Mouse (Mus musculus) cerebellum, adult 11-12 months (tissue): ENCODE results near the gene Kcng1.

ENCODE experiments used
- DNase-seq: peaks from one replicate; pipeline ENCODE4 v3.0.0; 2022

The Kcng1 gene

GRCm38 (mm10) chr2:168259046-168259445 is 22.5 kb downstream of the Kcng1 start:
- no peak for DNase-seq

GRCm38 (mm10) chr2:168257188-168257587 is 24.3 kb downstream of the Kcng1 start:
- no peak for DNase-seq

- DNase-seq = no peak
These were observed 25.0 kb downstream of the Kcng1 start for GRCm38 (mm10) chr2:168256506-168256905.

DNA sequence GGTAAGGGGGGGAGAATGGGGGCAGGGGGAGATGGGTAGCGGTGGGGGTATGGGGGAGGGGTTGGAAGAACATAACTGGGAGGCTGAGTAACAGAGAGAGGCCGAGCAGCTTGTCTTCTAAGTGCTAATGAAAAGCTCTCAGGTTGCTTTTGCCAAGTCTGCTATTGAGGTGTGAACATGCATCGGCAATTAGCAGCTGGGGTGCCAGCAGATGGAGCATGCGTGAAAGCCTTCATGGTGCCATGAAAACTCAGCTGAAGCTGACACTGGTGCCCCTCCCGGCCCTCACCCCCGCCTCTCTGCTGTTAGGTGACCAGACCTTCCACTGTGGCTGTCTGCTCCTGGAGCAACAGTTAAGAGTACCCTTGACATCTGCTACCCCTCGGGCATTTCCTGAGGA is 27.7 kb downstream of the Kcng1 start:
- no peak for DNase-seq

DNA sequence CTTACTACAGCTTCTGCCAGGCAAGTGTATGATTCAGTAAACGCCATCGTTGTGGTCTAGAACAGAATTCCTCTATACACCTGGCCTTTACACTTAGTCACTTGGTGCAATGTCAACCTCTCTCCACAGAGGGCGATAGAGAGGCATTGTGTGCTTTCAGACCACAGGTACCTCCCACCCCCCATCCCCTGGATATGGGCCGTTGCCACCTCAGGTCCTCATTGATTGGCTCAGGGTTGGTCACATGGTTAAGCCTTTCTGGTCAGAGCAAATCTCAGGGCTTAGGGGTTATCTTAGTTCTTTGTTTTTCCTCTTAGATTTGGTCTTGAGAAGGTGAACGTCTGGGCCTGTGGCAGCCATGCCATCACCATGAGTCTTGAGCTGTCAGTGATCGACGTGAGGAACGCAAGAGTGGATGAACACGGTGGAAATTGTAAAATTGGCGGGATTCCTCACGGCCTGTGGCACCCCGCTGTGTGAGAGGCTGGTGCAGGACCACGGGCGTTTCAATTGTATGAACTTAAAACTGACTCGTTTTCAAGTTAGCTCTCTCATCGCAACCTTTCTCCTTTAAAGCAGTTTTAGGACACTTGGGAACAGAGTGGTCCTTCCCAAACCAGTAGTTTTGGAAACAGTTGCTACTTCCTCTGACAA is 28.8 kb downstream of the Kcng1 start:
- no peak for DNase-seq

DNA sequence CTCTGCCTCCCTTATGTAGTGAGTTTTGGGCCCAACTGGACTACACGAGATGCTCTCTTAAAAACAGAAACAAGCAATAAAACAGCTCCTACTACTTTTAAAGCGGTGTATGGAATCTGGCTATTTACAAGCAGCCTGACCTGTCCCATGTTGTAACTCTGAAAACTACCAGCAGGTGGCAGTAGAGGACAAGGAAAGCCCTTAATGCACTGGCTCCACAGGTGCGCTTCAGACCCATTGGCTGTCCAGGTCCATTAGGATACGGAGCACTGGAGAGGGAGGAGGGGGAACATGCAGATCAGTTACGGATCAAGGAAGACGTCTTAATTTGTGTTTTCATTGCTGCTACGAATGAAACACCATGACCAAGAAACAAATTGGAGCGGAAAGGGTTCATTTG is 31.3 kb downstream of the Kcng1 start:
- peak; percentile 66 for DNase-seq

DNA sequence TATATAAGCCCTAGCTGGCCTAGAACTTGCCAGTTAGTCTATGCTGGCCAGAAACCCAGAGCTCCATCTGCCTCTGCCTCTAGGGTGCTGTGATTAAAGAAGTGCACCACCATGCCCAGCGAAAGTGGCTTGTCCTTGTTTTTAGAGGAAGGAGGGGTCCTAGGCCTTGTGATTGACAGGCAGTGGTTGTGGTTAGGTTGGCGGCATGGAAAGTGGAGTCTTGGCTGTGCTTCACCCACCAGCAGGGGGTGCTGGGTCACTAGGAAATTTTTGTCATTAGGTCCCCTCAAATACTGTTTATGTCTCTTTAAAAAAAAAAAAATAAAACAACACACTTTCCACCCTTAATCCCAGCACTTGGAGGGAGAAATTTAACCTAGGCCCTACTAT is 32.7 kb downstream of the Kcng1 start:
- DNase-seq = no peak

- no peak for DNase-seq
These were observed 33.2 kb downstream of the Kcng1 start for GRCm38 (mm10) chr2:168248167-168248855.

- no peak for DNase-seq
These were observed 36.0 kb downstream of the Kcng1 start for GRCm38 (mm10) chr2:168245571-168245970.

DNA sequence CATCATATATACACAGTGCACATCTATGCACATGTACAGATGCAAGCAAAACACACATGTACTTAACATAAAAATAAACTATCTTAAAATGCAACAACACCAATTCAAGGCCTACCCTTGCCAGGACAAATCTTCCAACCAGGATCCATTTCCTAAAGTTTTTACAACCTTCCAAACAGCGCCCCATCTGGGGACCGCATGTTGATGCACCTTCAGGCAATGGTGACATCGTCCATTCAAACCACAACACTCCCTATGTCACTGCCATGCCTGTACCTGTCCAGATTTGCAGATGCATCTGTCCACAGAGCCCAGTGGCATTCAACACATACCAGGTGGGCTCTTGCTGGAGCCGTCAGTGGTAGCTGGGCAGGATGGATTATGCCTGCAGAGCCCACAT is 38.3 kb downstream of the Kcng1 start:
- DNase-seq = no peak

- DNase-seq = no peak
These were observed 38.7 kb downstream of the Kcng1 start for GRCm38 (mm10) chr2:168242841-168243240.

- no peak for DNase-seq
These were observed 43.2 kb downstream of the Kcng1 start for GRCm38 (mm10) chr2:168238335-168238734.

GRCm38 (mm10) chr2:168233286-168233685 is 48.2 kb downstream of the Kcng1 start:
- no peak for DNase-seq

DNA sequence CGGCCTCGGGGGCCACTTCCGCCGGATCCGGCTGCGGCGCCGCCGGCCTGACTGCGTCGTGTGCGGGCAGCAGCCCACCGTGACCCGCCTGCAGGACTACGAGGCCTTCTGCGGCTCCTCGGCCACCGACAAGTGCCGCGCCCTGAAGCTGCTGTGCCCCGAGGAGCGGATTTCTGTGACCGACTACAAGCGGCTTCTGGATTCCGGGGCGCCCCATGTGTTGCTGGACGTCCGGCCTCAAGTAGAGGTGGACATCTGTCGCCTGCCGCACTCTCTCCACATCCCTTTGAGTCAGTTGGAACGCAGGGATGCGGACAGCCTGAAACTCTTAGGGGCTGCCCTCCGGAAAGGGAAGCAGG is 50.1 kb downstream of the Kcng1 start:
- no peak for DNase-seq

GRCm38 (mm10) chr2:168230773-168231470 is 50.6 kb downstream of the Kcng1 start:
- DNase-seq = peak; percentile 49

DNA sequence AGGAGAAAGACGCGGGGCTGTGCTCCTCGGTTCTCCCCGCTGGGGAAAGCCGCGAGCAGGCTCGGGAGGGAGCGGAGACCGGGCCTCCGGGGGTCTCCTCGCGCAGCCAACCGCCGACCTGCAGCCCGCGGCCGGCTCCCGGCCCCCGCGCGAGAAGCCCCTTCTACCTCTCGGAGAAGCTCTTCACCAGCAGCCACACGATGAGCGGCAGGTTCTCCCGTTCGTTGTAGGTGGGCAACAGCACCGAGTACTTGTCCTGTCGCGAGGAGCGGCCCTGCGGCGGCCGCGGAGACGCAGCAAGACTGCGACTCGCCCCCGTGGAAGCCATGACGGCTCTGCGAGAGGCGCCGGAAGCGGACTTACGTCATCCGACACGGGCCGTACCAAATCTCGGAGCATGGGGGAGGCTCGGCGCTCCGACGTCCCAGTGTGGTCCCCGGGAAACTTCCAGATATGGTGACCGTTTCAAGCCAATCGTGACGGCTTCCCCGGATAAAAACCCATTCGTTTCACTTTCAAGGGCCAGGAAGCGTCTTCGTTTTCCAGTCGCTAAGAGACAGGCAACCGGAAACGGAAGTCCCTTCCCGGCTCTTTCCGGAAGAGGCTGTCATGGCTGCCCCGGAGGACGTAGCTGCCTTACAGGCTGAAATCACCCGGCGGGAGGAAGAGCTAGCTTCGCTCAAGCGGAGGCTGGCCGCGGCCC is 51.4 kb downstream of the Kcng1 start, which contains the start of the genes Gm20716, Dpm1 and Mocs3:
TSS of gene Gm20716 (minus strand) at position 339 of the 703 bp plus-strand sequence.
TSS of gene Dpm1 (minus strand) at position 566 of the 703 bp plus-strand sequence.
TSS of gene Mocs3 (plus strand) at position 597 of the 703 bp plus-strand sequence.
- peak; percentile 83 for DNase-seq

DNA sequence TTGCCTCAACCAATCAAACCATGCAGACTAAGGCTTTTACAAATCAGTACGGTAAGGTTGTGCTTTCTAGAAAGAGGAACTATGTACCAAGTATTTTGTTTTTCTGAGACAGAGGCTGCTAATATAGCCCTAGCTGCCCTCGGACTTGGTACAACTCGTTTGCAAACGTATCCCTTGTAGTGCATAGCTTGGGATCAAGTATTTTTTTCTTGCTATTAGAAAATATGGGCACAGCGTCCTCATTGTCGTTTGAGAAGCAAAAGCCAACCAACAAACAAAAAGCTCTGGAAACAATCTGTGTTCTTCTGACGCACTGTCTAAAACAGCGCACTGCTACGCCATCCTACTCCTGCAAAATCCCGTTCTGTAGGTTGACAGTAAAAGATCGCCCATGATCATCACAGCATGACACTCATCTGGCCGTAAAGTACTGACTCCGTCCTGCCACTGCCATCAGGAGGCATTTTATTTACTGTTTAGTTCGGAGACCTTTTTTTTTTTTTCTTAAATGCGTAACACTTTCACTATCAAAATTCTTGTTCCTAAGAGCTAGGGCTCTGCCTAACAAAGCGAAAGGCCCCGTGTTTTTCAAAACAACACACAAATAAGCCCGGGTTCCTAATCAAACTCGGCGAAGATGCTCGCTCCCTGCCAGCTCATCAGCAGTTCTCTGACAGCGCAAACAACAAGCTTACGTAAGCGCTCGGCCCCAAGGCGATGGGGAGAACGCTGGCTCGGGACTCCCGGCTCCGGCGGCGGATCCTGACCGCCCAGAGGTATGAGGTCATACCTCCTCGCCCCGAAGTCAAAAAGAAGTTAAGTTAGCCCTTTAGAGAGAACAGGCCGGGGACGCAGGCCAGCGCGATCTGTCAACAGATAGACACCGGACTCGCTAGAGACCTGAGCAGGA is 52.2 kb downstream of the Kcng1 start:
- DNase-seq = peak; percentile 56

- DNase-seq = no peak
These were observed 58.2 kb downstream of the Kcng1 start for GRCm38 (mm10) chr2:168223326-168223725.

GRCm38 (mm10) chr2:168213788-168214397 is 67.6 kb downstream of the Kcng1 start:
- DNase-seq = no peak
